Mouse (Mus musculus) spleen, embryonic (tissue): ENCODE data around the gene Zfp445.
"Not testable (repeated sequence)": the region's sequence is repeated elsewhere in the genome, so short reads cannot be mapped to it uniquely, and the experiment has no call there.

ENCODE experiments used
- CTCF ChIA-PET: fragments of 350-600 bp; sonication (Branson Sonifier 250); formaldehyde crosslinking; loops from one replicate; lab custom pipeline; 2022; lab: Charles Lee

Zfp445 gene

GRCm38 (mm10) chr9:122865697-122866166 lies at the start of gene Zfp445:
Gene Zfp445, minus strand, starts transcription at chr9:122866006.
- CTCF ChIA-PET: interaction anchor here (0.7 to 1.0 kb wide), 3 partner anchors 22 to 1957 kb away, joined by 3 to 4 read pairs (median 4); no protein-coding TSS in a partner anchor

- CTCF ChIA-PET: no interaction called here
These were observed 37.1 kb upstream of the Zfp445 start for GRCm38 (mm10) chr9:122902717-122903535.

DNA sequence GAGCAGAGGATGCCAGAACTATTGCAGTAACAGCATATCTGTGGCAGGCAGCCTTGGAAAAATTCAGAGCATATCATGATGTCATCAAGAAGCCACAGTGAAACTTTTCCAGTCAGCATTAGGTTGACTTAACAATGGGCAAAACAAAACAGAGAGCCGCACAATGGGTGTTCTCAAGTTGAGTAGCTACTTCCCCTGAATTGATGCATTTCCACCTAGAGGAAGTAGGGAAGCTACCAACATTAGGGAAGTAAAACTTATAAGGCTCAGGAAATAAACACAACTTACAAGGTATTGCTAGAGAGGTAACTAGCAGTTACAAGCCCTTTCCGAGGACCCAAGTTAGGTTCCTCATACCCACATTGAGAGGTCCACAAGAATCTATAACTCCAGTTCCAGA lies 35.2 kb upstream of the Zfp445 start:
- CTCF ChIA-PET: interaction anchor here (0.6 kb wide), 1 partner anchor 163 kb away, joined by 6 read pairs; no protein-coding TSS in a partner anchor

DNA sequence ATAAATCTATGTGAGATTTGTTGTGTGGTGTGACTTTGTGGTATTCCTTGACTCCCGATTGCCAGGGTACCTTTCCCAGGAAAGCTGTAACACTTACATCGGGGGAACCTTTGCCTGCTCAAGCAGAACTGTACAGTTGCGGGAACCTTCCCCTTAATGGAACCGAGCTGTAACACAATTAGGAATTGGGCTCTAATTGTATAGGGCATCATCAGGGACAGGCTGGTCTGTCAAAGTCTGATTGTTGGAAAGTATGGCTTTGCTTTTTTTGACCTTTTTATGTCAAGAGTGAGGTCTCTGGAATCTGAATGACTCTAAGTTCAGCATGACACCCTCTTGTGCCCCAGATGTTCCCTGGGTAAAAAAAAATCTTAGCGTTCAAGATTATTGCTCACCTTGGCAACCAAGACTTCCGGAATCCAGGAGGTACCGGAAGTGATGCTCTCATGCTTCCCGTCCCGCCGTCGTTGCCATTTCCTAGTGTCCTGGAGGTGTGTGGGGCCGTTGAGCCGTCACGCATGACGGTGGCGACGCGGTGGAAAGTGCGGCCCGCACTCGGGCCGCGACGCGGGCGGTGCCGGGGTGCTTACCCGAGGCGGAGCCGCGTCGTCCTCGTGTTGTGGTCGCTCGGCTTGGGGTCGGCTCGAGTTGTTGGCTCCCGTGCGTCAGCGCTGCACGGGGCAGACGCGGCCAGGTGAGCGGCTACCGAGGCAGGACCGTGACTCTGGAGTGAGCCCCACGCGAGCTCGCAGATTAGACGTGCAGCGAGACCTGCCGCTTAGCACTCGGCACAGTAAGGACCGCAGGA lies 20.8 kb upstream of the Zfp445 start:
- CTCF ChIA-PET: interaction anchor here (1.0 kb wide), 1 partner anchor 21 kb away, joined by 3 read pairs; no protein-coding TSS in a partner anchor

DNA sequence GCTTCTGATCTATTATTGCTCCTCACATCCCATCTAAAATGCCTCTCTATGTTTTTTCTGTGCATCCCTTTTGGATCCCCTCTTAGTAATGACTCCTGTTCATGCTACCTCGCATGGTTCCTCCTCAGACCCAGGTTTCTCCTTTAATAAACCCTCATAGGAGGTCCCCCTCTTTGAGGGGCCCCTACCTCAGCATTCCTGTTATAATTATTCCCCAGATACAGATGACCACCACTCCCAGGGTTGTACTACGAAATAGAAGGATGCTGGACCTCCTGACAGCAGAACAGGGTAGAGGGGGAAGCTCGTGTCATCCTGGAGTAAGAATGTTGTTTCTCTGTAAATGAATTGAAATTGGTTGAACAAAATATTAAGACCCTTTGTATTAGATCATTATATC lies 19.6 kb upstream of the Zfp445 start, which contains the start of gene Zkscan7:
TSS of gene Zkscan7 (plus strand) at position 301 of the 400 bp plus-strand sequence.
- CTCF ChIA-PET: no interaction called here

DNA sequence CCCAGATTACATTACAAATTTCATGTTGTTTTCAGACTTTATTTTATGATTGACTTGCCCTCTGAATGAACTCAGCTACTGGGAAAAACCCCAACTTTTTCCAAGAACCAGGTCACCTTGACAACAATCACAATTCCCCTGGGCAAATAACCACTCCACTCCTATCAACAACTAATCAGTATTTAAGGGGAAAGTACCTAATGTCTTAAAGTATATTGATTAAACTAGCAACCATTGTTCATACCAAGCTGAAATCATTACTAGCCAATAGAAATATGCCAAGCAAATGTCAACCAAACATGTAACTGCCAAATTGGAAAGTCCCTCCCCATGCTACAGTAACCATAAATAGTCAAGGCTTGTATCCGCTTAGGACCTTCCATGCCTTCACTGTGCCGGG lies 9.3 kb upstream of the Zfp445 start:
- CTCF ChIA-PET: no interaction called here

DNA sequence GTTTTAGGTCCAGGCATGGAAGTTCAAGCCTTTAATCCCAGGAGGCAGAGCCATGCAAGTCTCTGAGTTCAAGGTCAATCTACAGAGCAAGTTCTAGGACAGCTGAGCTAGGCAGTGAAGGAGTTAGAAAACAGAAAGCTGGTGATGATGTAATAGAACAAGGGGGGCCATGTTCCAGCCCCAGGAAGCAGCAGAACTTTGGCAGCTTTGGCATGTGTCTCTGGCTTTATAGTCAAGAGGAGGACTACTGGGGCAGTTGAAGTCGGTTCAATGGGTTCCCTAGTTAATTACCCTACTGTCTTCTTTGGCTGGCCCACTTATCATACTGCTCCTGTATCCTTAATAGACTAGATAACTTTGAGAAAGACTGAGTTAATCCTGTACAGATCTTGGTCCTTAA lies 8.8 kb upstream of the Zfp445 start:
- CTCF ChIA-PET: no interaction called here

DNA sequence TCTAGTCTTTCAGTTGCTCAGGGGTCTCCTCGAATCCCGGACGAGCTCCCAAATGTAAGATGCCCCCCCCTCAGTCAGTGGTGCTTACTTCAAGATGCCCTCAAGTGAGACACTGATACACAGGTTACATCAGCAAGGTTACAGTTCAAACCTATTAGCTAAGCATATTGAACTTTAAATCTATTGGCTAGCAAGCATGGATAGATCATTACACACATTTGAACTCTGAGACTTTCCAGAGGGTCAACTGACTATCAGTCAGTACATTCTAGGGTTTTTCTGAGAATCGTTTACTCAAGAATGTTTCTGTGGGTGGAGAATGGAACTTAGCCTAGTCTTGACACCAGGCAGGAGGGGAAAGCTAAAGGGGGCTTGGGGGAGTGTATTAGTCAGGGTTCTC lies 6.8 kb upstream of the Zfp445 start:
- CTCF ChIA-PET: no interaction called here

- CTCF ChIA-PET: no interaction called here
These were observed 386 bp upstream of the Zfp445 start for GRCm38 (mm10) chr9:122866192-122866591.

DNA sequence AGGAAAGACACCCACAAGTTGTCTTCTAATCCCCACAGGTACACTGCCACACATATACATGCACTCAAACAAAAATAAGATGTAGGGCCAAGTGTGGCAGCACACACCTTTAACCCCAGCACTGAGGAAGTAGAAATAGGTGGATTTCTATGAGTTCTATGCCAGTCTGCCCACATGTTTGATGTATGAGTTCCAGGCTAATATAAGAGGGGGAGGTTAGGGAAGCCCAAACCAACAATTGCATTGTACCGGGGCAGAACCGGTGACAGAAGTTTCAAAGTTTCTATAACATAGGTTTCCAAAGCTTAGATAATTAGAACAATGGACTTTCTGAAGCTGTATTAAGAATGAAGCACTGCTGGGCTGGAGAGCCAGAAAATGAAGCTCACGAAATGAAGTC lies 958 bp downstream of the Zfp445 start:
- CTCF ChIA-PET: interaction anchor here (0.7 to 1.0 kb wide), 3 partner anchors 23 to 1956 kb away, joined by 3 to 4 read pairs (median 4); no protein-coding TSS in a partner anchor

- CTCF ChIA-PET: interaction anchor here (0.5 kb wide), 1 partner anchor 1386 kb away, joined by 3 read pairs; no protein-coding TSS in a partner anchor
These were observed 2.1 kb downstream of the Zfp445 start for GRCm38 (mm10) chr9:122863731-122864130.

DNA sequence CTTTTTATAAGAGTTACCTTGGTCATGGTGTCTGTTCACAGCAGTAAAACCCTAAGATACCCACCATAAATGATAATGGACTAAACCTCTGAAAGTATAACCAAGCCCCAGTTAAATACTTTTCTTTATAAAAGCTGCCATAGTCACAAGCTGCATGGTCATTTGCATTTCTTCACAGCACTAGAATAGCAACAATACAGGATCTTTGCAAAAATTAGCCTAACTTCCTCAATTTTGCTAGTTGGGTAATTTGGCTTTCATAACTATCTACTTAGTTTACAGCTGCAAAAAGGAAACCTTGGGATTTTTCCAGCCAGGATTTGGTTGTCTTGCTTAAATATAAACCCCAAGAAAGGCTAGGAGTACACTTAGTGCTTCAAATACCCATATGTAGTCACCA lies 5.1 kb downstream of the Zfp445 start:
- CTCF ChIA-PET: no interaction called here

GRCm38 (mm10) chr9:122856716-122857115 lies 9.1 kb downstream of the Zfp445 start:
- CTCF ChIA-PET: no interaction called here

GRCm38 (mm10) chr9:122855617-122856016 lies 10.2 kb downstream of the Zfp445 start:
- CTCF ChIA-PET: no interaction called here

DNA sequence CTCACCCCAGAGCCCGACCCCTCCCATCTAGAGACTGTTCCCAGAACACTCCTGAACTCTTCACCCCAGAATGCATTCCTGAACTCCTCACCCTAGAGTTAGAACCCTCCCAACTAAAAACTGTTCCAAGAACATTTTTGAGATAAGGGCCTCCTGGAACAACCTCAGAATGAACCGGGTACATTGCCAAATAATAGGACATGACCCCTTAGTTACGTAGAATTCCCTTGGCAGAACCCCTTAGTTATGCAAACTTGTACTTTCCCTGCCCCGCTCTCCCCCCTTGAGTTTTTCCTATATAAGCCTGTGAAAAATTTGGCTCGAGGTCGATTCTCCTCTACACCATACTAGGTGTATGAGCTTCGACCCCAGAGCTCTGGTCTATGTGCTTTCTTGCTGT lies 10.7 kb downstream of the Zfp445 start:
- CTCF ChIA-PET: not testable (repeated sequence)

DNA sequence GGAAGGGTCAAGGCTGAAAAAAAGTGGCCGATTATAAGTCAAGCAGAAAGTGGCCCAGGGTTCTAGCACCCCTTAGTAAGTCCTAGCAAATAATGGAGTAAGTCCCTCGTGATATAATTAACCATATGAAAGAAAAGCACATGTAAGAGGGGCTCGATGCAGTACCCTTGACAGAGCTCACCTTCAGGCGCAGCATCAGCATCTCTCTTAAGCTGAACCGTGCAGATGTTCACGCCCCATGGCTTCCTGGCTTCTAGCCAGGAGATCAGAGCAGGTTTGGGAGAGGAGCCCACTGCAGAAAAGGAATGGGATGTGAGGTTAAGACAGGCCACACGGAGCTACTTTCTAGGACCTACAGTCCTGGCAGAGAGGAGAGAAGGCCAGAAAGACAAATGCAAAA lies 11.3 kb downstream of the Zfp445 start:
- CTCF ChIA-PET: no interaction called here

GRCm38 (mm10) chr9:122847811-122848311 lies 17.9 kb downstream of the Zfp445 start:
- CTCF ChIA-PET: not testable (repeated sequence)

DNA sequence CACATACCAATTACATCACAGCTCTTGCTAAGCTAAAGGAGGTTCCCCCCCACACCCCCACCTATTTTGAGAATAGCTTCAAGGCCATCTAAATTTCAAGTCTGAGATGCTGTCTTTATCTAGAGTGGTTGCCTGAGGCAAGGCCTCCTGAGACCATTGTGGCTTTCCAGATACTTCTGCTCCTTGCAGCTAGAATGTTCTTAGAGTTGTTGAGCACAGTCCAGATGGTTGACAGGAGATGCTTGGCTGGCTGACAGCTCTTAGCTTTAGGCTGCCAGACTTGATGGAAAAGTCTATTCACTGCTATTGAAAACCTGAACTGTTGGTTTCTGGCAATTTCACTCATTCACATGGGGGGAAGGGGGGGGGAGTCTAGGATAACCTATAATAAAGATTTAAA lies 19.6 kb downstream of the Zfp445 start:
- CTCF ChIA-PET: no interaction called here

DNA sequence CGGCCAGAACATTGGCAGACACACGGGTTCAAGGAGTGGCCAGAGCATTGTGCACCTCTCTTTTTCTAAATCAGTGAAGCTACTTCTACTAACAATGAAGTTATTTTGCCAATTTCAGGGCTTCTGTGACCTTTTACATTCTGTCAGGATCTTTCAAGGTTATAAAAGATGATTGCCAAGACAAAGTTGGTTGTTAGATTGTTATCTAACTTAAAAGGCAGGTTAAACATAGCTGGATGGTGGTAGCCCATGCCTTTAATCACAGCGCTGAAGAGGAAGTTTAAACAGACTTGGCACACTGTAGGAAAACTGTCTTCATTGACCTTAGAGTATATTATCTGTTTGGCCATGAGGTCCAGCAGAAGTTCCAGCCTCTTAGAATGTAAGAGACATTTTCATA lies 20.2 kb downstream of the Zfp445 start:
- CTCF ChIA-PET: no interaction called here

DNA sequence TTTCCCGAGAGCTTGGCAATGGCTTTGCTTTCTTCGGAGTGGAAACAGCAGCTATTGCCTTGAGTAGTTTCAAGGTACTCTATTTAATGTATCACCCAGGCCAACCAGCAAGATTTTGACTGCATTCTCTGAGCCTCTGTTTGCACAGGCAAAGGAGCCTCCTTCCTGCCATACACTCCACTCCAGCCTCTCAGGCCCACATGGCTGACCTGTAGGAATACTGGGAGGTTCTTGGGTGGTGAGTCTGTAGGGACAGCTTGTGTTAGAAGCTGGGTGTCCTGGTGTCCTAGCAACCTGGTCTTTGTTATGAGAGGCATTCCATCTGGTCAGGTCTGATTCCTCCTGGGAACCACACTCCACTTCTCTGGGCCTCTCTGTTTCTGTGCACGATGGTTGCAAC lies 22.0 kb downstream of the Zfp445 start, which contains the start of gene Gm35549:
TSS of gene Gm35549 (minus strand) at position 276 of the 400 bp plus-strand sequence.
- CTCF ChIA-PET: no interaction called here

- CTCF ChIA-PET: no interaction called here
These were observed 28.1 kb downstream of the Zfp445 start for GRCm38 (mm10) chr9:122837680-122838079.

DNA sequence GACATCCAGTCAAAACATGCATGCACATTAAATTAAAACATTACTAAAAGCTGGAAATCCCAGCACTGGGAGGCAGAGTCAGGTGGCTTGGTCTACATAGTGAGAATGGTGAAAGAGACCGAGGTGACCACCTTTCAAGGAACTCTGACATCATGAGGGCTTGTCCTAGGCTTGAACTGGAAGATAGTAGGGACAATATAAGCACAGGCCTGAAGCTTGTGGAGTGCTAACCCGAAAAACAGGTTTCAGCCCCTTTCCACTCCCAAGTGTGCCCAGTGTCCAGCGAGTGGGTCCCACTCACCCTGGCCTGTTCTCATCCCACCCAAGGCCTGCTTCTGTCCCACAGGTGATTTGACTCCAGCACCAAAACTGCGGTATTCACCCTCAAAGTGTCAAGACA lies 28.6 kb downstream of the Zfp445 start:
- CTCF ChIA-PET: interaction anchor here (0.6 kb wide), 1 partner anchor 1466 kb away, joined by 3 read pairs; no protein-coding TSS in a partner anchor
